Mouse (Mus musculus) embryo, embryonic 10 days (tissue): ENCODE data around the gene Xab2.
A peak's percentile ranks its signal among the peaks of the same experiment; 100 is the strongest.
"Not testable (repeated sequence)": the region's sequence is repeated elsewhere in the genome, so short reads cannot be mapped to it uniquely, and the experiment has no call there.

Source experiments
- DNase-seq: peaks from one replicate; pipeline ENCODE4 v3.0.0-alpha.2; 2015; ENCODE audit warnings: low spot score

The Xab2 gene

GRCm38 (mm10) chr8:3609046-3609815, 11.9 kb downstream of the Xab2 start:
- no peak for DNase-seq

- DNase-seq = no peak
Observed at GRCm38 (mm10) chr8:3607822-3608221, 13.3 kb downstream of the Xab2 start.

DNA sequence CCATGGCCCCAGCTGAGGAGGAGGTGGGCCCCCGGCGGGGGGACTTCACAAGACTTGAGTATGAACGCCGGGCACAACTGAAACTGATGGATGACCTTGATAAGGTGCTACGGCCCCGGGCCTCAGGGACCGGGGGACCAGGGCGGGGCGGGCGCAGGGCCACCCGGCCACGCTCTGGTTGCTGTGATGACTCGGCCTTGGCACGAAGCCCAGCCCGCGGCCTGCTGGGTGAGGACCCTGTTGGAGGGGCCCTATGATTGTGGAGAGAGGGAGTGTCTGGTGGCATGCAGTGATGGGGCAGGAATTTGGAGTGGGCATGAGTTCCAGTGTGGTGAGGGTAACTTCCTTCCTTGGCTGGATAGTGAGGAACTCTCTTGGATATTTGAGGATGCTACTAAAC, 14.5 kb downstream of the Xab2 start:
- DNase-seq = no peak

DNA sequence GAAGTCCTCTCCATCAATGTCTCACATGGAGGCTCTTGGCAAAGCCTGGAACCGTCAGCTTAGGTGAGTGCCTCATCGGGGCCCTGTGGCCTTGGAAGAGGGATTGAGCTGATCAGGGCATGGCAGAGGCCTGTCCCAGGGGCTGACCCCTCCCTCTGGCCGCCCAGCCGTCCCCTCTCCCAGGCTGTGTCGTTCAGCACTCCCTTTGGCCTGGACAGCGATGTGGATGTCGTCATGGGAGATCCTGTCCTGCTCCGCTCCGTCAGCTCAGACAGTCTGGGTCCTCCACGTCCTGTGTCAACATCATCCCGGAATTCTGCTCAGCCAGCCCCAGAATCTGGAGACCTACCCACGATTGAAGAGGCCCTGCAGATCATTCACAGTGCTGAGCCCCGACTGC, 17.7 kb downstream of the Xab2 start:
- no peak for DNase-seq

DNA sequence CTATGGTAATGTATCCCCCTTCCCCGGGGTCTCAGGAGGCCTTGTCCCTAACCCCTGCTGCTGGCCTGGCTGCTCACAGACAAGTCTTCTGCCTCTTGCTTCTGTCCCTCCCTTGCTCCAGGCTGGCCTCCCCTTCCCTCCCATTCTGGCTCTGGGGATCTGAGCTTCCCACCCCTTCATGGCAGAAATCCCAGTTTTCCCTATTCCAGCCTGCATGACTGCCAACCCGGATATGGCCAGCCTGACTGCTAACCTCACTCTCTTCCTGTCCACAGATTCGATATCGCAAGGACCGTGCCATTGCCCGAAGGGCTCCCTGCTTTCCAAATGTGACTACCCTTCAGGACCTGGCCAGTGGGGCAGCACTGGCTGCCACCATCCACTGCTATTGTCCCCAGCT, 20.7 kb downstream of the Xab2 start:
- no peak for DNase-seq

GRCm38 (mm10) chr8:3599219-3599618, 21.9 kb downstream of the Xab2 start:
- DNase-seq = no peak

- no peak for DNase-seq
Observed at GRCm38 (mm10) chr8:3598054-3598453, 23.1 kb downstream of the Xab2 start.

GRCm38 (mm10) chr8:3594466-3594865, 26.6 kb downstream of the Xab2 start:
- DNase-seq = no peak

DNA sequence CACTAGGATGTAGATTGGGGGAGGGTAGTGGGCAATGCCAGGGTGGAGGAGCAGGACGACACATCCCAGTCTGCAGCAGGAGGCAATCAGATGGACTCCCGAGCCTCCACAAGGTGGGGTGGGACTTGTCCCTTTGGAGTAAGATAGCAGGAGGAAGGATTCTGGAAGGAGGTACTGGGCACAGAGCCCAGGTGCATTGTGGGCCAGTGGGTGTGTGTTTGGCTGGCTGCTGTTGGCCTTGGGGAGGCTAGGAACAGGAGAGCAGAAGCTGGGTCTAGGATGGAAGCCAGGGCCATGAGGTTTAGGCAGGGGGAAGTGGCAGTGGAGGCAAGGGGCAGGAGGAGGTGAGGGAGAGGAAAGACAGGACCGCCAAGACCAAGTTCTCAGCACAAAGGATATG, 27.6 kb downstream of the Xab2 start:
- no peak for DNase-seq

- no peak for DNase-seq
Observed at GRCm38 (mm10) chr8:3588258-3588633, 32.9 kb downstream of the Xab2 start.

GRCm38 (mm10) chr8:3587391-3588257, 33.5 kb downstream of the Xab2 start:
- DNase-seq = peak; percentile 75

- peak; percentile 2 for DNase-seq
Observed at GRCm38 (mm10) chr8:3586993-3587390, 34.1 kb downstream of the Xab2 start, which contains the start of gene Camsap3. Camsap3 (plus strand) TSS chr8:3587293.

GRCm38 (mm10) chr8:3586452-3586851, 34.7 kb downstream of the Xab2 start:
- DNase-seq = no peak

GRCm38 (mm10) chr8:3581961-3582360, 39.2 kb downstream of the Xab2 start:
- not testable (repeated sequence) for DNase-seq

- DNase-seq = no peak
Observed at GRCm38 (mm10) chr8:3579390-3580364, 41.4 kb downstream of the Xab2 start.

DNA sequence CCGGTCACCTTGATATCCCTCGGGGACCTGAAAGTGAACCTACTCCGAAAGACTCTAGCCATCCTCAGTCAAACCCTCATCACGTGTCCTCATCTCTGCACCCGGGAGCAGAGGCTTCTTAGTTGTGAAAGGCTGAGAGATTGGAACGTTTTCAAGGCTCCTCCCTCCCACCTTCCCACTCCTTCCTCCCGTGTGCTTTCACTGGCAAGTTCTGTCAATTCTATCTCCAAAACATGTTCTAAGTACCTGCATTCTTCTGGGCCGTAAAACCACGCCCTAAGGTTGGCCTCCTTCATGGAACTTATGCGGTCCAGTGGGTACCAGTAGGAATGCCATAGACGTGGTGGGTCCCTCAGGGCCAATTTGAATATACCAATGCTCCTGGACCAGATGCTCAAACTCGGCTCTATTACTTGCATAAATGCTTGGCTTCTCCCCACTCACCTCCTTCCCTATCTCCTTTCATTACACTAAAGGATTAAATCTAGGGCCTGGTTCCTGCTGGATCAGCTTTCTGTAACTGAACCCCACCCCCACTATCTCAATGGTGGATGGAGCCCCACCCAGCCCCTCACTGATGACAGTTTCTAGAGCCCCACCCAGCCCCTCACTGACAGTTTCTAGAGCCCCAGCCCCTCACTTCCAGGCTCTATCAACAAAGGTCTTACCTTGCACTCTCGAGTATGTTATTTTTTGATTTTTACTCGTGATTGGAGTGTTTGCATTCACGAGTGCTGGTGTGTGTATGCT, 44.7 kb downstream of the Xab2 start:
- DNase-seq = no peak

DNA sequence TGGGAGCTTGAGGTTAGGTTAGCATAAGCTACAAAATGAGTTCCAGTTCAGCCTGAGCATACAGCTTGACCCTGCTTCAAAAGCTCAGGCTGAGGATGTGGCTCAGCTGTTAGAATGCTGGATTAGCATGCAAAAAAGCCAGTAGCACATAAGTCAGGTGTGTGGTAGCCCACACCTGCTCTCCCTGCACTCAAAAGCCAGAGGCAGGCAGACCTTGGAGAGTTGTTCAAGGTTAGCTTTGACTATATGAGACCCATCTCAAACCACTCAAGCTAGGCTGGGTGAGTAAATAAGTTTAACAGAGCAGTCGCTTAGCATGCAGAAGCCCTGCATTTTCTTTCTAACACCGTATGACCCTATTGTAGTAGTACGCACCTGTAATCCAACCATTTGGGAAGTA, 46.6 kb downstream of the Xab2 start:
- no peak for DNase-seq

DNA sequence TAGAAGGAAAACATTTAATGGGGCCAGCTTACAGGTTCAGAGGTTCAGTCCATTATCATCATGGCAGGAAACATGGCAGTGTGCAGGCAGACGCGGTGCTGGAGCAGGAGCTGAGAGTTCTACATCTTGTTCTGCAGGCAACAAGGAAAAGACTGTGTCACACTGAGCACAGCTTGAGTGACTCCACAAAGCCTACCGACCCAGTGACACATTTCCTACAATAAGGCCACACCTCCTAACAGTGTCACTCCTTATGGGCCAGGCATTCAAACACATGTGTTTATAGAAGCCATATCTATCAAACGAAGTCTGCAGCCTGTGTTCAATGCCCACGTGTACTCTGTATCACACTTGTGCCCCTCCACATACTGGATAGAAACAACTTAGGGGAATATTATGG, 51.3 kb downstream of the Xab2 start:
- DNase-seq = no peak

DNA sequence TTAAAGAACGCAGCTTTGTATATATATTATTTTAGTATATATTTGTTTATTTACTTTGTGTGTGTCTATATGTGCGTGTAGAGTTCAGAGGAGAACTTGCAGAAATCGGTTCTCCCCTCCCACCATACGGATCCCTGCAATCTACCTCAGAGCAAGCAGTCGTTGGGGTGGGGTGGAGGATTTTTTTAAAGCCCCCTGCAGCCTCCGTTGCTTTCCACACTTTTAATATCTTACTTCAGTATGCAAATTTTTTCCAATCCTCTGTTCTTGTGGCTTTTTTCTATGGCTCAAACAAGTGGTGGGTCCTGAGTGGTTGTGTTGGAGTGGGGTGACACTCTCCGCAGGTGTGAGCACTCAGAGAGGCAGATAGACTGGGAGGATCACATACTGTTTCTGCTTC, 52.7 kb downstream of the Xab2 start:
- DNase-seq = no peak

DNA sequence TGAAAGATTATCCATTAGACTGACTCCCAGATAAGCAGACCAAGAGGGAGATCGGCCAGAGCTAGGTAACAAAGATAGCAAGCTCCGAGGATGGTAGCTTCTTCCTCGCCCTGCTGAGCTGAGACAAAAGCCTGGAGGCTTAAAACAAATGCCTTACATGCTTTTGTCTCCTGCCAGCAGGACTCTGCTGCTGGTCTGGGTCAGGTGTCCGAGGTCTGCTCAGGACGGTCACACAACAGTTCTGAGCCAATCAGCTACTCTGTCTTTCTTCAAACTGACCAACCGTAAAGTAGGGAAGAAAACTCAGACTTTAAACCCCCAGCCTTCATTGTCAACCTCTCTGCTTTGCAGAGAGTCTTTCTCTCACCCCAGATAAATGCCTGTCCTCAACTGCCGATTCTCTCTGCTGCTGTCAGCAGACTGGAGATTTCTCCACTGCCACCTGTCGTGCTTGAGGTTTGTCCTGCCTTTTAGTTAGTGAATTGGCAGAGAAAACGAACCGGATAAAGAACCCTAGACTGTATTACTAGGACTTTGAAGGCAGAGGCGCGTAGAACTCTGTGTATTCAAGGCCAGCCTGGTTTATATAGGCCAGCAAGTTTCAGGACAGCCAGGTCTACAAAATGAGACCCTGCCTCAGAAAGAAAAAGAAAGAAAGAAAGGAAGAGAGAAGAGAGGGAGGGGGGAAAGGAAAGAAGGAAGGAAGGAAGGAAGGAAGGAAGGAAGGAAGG, 53.3 kb downstream of the Xab2 start, which contains the start of gene C330021F23Rik:
Gene C330021F23Rik (plus strand): TSS at position 350 of the 731 bp plus-strand sequence.
- peak; percentile 81 for DNase-seq
